Mouse (Mus musculus) lung, postnatal 10 days (tissue): ENCODE data around the gene Nedd4.

Source experiments
- DNase-seq: peaks from one replicate; pipeline ENCODE4 v3.0.0; 2021

Gene Nedd4

GRCm38 (mm10) chr9:72724491-72725221 lies 62.5 kb downstream of the Nedd4 start:
- no peak for DNase-seq

- DNase-seq = peak; percentile 84
These were observed 71.8 kb downstream of the Nedd4 start for GRCm38 (mm10) chr9:72733966-72734365.

DNA sequence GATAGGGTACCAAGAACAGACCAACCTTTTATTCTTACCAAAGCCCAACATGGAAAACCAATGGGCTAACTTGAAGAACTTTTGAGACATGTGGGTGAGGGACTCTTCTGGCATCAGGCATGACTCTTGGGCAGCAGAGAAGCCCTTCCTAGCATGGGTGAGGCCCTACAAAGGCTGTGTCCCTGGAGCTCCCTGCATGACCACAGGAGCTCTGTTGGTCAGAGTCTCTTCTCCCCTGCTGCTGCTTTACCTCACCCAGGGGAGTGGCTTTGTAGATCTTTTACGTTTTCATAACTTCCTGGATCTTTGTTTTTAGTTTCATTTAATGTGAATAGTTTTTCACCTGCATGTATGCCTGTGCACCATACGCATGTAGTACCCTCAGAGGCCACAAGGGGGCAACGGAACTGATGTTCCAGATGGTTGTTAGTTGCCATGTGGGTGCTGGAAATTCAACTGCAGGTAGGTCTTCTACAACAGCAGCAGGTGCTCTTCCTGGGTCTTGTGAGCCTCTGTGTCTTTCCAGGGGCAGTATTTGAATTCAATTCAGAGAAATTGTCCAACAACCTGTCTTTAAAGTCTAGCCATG lies 73.8 kb downstream of the Nedd4 start:
- DNase-seq = peak; percentile 68

DNA sequence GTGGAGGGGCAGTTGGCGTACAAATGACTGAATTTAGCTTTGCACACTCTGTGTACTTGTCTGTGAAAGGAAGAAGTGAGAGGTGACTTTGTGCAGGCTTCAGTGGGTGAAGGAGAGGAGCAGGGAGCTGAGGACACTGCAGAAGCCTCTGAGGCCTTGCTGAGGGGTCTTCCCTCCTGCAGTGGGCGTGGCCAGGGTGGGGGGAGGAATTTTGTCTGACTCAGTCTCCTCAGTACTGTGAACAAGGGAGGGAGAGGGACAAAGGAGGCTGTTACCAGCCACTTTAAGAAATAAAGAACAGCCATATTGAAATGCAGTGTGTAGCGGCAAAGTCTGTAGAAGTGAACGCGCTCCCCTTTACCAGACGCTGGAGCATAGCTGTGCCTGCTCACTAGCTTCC lies 79.1 kb downstream of the Nedd4 start:
- DNase-seq = no peak

GRCm38 (mm10) chr9:72746278-72746677 lies 84.1 kb downstream of the Nedd4 start:
- no peak for DNase-seq

- DNase-seq = no peak
These were observed 88.1 kb downstream of the Nedd4 start for GRCm38 (mm10) chr9:72750272-72750671.

DNA sequence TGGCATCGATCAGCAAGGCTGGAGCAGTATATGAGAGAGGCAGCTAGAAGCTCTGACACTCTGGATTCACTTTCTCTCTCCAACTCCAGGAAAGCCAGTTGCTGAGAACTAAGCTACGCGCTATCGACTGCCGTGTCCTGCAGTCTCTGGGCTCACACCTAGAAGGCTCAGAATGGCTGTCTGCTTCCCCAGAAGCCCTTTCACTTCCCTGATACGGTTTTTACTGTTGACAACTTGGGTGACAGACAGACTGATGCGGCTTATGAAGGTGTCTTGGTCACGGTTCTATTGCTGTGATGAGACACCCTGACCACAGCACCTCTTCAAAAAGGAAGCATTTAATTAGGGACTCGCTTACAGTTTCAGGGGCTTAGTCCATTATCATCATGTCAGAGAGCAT lies 90.5 kb downstream of the Nedd4 start:
- DNase-seq = no peak

DNA sequence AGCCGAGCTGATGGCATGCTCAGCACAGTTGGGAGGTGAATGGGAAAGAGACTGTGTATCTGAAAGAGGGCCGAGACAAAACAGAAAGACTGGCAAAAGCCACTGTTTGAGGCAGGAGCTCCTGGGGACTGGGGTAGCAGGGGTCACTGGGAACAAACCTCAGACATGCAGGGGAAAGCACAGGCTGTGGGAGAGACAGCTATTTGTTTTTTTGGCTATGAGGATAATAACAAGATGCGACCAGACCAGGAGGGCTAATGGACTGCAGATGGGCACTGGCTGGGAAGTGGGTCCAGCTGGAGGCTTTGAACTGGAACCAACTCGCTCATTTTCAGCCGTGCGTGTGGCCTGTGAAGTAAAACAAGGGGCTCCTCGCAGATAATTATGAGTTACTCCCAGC lies 91.6 kb downstream of the Nedd4 start:
- DNase-seq = peak; percentile 32

- no peak for DNase-seq
These were observed 95.0 kb downstream of the Nedd4 start for GRCm38 (mm10) chr9:72757143-72757542.

DNA sequence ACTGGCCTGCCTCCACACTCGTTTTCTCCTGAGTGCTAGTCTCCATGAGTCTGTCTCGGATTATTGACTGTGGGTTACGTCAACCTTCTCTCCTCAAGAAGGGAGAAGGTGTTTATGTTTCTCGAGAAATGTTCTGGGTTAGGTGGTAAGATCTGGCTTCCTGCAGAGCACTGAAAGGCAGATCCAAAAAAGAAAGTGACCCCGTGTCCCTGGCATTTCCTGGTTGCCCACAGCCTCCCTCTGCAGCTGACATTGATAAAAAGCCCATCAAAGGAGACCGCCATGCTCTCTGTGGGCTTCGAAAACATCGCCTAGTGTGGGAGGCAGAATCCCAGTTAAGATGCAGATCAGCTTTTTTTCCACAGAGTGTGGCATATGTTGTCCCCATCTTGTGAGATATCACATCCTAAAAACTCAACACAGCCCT lies 96.6 kb downstream of the Nedd4 start:
- no peak for DNase-seq

- DNase-seq = peak; percentile 65
These were observed 101.0 kb downstream of the Nedd4 start for GRCm38 (mm10) chr9:72763050-72763718.

DNA sequence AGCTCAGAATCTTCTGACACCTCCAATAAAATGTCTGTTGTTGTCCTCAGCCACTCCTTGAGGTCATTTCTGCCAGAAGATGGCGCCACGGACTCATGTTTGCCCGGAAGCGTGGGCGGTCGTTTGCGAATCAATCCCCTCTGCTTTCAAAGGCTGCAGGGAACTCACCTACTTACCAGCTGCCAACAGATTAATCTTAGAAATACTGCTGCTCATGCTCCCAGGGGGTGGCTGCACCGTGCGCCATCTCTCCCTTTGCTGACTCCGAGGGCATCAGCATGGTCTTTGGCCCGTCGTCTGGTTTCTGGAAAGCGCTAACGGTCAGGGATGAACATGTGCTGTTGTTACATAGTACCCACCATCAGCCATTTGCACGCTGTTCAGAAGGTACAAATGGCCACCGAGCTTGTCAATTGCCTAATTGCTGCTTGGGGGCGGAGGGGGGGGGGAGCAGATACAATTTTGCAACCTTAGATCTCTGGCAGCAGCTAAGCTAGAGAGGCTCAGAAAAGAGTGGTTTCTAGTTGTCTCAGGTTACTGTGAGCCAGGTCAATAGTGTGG lies 104.7 kb downstream of the Nedd4 start:
- DNase-seq = peak; percentile 93

DNA sequence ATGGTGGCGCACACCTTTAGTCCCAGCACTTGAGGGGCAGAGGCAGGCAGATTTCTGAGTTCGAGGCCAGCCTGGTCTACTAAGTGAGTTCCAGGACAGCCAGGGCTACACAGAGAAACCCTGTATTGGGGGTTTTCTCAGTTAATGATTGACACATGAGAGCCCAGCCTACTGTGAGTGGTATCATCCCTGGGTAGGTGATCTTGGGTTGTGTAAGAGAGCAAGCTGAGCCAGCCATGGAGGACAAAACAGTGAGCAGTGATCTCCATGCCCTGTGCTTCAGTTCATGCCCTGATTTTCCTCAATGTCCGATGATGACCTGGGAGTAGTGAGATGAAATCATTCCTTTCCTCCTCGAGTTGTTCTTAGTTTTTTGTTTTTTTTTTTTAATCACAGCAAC lies 112.9 kb downstream of the Nedd4 start:
- no peak for DNase-seq

DNA sequence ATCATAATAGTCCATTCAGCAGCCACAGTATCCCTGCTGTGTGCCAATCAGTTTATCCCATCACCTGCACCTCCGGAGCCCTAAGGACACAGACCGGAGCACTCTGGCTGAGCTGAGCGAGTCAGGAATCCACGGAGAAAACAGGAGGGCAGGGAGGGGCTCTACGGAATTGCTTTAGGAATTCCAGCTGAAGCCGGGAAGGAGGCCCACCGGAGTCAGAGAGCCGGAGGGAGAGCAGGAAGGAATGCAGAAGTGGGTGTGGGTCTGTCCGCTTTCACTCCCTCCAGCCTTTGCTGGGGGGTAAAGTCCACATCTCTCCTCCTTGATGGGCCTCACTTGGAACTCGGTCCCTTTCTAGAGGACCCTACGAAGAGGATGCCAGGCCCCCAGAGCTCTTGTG lies 116.9 kb downstream of the Nedd4 start:
- no peak for DNase-seq

DNA sequence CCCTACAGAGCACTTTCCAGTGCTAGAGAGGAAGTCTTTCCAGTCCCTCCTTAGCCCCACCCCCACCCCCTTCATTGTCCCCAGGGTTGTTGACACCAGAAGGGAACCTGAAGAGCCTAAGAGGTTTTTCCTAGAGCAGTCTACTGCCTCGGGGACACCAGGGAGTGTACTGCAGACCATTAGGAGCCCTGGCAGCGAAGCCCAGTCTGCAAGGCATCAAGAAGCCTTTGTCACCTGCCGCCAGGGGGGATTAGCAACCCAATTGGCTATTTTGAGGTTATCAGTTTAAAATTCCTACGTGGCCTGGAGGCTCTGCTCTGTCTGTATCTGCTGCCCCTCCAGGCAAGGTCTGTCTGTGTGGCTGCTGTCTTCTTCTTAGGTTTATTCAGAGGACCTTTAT lies 117.6 kb downstream of the Nedd4 start:
- no peak for DNase-seq

- no peak for DNase-seq
These were observed 118.5 kb downstream of the Nedd4 start for GRCm38 (mm10) chr9:72780694-72781093.

DNA sequence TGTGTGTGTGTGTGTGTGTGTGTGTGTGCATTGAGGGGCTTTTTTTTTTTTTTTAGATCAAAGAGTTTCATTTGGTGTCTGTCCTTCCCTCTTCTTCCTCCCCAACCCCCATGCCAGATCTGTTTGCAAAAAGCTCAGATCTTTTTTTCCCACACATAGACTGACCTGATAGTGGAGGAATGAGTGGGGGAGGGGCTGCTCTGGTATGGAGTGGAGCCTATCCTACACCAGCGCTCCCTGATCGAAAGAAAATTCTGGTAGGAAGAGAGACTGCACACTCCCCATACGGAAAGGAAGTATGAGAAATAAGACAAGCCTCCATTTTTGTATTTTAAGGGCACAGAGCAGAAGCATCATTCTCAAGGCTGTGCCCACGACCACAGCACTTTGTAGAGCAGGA lies 119.3 kb downstream of the Nedd4 start:
- no peak for DNase-seq

- DNase-seq = no peak
These were observed 120.0 kb downstream of the Nedd4 start for GRCm38 (mm10) chr9:72782121-72782520.

DNA sequence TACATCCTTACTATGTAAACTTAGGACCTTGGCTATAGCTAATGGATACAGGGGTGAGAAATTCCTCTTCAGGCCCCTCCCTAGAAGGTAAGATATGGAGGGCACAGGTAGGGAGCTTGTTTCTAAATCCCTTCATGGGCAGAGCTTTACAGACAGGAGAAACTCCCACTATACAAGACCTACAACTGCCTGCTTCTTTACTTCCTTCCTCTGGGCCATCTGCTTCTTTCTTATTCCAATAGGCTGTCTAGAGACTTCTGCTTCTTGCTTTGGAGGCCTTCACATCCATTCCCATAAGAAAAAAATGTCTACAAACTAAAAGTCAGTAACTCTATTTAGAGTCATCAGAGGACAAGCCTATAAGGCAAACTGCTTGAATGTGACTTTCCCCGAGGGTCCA lies 125.6 kb downstream of the Nedd4 start:
- no peak for DNase-seq

- DNase-seq = no peak
These were observed 128.5 kb downstream of the Nedd4 start for GRCm38 (mm10) chr9:72790530-72791212.

GRCm38 (mm10) chr9:72791213-72791582 lies 129.1 kb downstream of the Nedd4 start:
- DNase-seq = no peak

DNA sequence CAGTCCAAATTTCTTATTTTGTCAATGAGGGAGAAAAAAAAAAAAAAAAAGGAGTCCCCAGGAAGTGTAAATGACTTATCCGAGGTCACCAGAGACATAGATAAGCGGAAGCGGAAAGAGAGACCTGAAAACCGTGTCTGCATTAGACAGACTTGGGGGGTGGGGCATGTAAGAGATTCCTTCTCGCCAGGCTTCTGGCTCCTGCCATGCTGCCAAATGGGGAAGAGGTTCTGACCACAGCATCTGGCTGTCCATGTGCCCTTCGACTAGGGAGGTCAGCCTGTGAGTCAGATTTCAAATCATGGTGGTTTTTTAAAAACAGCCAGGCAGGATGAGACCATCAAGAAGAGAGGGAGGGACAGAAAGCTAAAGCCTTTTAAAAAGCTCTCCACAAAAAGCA lies 129.5 kb downstream of the Nedd4 start:
- peak; percentile 18 for DNase-seq

DNA sequence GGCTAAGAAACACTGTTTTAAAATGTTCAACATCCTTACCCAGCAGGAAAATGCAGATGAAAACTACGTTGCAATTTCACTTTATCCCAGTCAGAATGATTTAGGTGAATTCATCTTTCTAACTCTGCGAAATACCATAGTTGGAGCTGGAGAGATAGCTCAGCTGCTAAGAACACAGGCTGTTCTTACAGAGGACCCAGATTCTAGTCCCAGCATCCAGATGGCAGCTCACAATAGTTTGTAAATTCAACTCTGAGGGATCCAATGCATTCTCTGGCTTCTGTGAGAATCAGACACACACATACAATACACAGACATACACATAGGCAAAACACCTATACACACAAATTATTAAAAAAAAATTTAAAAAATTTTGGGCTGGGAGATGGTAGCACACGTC lies 133.1 kb downstream of the Nedd4 start:
- no peak for DNase-seq
